Mouse (Mus musculus): ENCODE results near the gene Gm20532. TPM values are rescaled to one million over a fixed set of nuclear protein-coding genes. Genes with fewer than 3 reads are reported as not detected.

Gm20532 gene
- total RNA-seq, 2 experiments from 2014 or later = 0.36 TPM; not detected in 1

DNA sequence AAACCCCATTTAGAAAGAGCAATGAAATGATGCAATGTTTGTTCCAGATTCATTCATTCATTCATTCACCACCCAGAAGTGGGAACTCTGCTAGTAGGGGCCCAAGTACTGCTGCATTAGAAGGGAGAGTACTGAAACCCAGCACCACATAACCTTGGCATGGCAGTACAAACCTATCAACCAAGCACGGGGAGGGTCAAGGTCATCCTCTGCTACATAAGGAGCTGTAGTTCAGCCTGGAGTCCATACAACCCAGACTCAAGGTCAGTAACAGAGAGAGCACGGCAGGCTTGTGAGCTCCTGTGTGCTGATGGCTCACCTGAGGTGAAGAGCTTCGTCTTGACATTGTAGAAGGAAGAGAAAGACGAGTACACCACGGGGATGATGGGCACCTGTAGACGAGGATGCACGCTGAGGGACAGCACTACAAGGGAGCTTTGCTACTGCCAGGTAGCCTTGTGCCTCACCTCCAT lies 8.1 kb downstream of the Gm20532 start:
- intact Hi-C loops (cut with DNase I) = no loop called here
- no peak for DNase-seq

DNA sequence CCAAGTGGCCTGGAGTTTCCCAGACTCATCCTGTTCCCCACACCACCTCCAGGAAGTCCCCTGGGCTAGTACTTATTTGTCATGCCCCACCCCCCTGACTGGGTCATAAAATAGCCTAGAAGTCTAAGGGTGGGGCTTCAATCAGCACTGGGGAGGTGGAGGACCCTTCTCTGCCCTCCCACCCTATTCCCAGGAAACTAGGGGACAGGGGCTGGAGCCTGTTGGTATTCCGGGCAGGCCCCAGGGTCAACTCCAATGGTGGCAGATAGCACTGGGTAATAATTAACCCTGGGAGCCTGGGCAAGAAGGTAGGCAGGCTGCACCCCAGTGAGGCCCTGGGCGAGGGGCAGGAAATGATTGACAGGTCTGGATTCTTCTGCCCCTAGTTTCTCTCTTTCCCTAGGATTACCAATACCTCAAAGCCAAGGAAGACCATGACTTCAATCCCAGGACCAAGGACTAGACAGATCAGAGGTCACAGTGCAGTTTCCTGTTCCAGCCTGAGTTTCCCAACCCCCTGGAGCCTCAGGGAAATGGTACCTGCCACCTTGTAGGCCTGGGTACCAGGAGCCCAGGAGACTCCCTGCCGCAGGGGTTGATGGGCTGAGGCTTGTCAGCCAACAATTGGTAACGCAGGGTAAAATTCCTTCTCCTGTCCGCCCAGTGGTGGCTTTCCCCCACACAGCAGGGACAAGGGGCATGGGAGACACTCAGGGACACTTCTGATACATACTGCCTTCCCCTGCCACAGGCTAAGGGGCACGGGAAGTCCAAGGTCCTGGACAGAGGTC lies 8.7 kb downstream of the Gm20532 start:
- intact Hi-C loops (cut with DNase I) = no loop called here

DNA sequence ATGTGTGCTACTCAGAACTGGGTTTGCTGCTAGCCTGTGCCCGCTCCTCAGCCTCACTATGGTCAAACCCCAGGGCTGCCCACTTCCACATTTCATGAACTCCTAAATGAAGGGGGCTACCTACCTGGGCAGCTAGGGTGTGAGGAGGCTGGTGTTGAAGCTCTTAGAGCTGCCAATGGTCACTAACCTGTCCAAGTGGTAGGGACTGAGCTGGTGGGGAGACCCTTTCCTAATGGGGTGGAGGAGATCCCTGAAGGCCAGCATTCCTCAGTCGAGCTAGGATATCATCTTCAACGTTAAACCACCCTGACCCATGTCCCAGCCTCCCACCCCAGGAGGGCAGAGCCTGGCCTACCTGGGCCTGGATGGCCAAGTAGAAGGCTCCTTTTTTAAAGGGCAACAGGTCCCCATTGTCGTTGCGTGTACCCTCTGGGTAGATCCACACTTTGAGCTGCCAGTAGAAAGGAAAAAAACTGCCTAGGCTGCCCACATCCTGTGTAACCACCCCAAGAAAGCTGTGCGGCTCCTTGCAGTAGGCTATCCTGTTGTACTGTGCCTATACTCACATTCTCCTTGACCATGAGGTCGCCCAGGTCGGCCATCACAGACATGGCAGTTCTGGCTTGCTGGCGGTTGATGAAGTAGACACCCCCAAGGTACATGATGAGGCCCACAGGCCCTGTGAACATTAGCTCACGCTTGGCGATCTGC lies 9.4 kb downstream of the Gm20532 start:
- intact Hi-C loops (cut with DNase I) = no loop called here
- peak in 1 of 2 experiments; percentile 37 for DNase-seq

More for the DNA sequence above, 8.7 kb downstream of the Gm20532 start:
- peak in 1 of 2 experiments; percentile 52 for DNase-seq

DNA sequence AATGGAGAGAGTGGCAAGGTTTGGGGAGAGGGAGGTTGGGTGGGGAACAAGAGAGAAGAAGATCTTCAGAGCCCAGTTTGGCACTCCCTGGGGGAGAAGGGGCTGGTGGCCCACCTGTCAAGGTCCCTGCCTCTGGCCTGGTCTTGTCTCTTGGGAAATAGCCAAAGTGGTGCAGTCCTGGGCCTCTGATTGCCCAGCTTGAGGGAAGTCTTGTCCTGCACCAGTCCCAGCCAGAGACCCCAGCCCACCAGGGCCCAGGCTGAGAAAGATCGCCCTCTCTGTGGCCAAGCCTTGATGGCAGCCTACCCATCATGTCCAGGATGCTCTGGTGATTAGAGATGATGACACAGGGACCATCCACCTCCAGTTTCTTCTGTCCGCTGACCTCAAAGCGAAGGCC lies 10.5 kb downstream of the Gm20532 start:
- intact Hi-C loops (cut with DNase I) = no loop called here
- DNase-seq = no peak

DNA sequence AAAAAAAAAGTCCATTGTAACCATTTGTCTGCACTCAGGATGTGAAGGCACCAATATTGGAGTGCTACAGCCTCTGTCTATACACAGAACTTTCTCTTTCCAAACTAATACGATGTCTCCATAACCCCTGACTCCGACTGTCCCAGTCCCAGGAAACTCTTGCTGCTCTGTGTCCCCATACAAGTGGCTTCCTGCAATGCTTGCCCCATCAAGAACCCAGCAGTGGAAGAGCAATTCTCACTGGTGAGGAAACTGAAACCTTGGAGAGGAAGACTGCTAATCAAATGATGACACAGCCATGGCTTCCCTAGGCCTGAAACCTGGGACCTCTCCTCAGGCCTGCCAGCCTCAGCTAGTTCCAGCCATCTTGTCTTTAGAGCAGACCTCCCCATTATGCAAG lies 11.4 kb downstream of the Gm20532 start:
- intact Hi-C loops (cut with DNase I) = no loop called here
- no peak for DNase-seq

DNA sequence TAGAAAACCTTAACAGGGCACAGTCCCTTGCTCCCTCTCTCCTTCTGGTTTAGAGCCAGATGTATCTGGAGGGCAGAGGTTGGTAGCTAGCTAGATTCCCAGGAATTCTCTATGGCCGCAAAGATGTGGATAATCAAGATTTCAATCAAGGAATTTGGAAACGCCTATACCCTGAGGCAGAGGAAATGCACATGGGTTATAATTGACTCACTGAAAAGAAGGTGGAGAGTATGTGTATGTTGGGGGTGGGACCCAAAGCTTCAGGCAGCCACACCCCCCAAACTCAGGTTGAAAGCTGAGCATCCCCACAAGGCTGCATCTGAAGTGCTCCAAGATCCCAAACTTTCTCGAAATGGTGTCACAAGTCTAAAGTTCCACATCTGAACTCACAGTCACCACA lies 12.0 kb downstream of the Gm20532 start:
- DNase-seq = no peak
- intact Hi-C loops (cut with DNase I) = no loop called here

DNA sequence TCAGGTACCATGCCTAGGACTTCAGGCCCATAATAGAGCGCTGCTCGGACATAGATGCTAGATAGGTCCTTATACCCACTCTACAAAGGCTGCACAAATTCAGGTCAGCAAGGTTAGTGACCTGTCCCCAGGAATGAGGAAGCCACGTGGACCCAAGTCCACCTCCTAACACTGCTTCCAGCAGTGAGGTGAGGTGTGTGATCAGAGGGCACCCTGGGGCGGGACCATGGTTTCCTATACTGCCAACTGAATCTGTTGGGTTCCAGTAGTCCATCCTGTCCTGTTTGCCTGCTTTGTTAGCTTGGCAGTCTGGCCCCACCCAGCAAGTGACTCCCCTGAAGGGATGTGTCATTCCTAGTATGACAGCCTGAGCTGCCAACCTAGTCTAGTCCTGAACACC lies 13.5 kb downstream of the Gm20532 start:
- DNase-seq = no peak
- intact Hi-C loops (cut with DNase I) = no loop called here

DNA sequence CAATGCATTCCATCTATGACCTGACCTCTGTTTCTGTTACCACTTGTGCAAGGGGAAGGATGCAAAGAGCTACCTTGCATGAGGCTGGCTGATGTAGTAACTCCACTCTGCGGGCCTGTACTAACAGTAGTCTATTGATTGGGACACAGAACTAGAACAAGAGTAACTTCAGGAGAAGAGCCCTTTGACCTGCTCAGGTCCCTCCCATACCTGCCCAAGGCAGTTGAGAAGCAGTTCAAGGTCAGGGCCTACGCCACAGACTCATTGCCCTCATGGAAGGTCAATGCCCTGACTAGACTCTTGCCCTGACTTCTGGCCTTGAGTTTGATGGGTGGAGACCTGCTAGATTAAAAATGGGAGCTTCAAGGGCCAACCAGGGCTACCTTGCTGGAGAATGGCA lies 14.2 kb downstream of the Gm20532 start:
- intact Hi-C loops (cut with DNase I) = no loop called here
- DNase-seq = no peak

DNA sequence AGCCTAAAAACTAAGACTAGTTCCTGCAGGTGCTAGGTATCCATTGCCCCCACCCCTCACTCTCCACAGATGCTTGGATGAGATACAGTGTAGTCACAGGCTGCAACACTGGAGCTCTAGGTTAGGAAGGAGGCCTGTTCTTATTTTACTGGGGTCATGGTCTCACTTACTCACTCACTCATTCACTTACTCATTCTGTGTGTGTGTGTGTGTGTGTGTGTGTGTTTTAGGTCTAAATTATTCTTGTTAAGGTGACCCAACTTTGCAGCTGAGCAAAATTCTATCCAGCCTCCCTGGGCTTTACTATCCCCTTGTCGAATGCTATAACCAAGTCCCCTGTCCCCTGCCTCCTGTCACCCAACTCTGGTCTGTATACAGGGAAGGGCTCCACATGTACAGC lies 15.2 kb downstream of the Gm20532 start:
- intact Hi-C loops (cut with DNase I) = no loop called here
- no peak for DNase-seq

DNA sequence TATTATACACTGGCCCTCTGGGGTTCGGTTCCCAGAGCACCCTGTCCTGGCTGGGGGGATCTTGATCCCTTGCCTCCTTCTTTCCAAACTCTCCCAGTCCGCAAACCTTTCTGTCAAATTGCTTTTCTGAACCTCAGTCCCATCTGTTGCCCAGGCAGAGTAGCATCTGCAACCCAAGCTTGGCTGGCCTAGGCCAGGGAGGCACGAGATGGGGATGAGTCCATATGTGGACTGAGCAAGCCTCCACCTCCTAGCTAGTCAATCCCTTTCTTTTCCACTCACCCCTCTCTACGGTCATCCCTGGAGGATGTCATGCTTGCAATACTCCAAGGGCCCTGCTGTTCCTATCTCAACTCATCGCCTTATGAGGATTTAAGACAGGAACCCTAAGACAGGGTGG lies 16.2 kb downstream of the Gm20532 start:
- intact Hi-C loops (cut with DNase I) = loop anchor here (1.0 kb wide), 1 partner anchor 38 kb away; no protein-coding TSS in a partner anchor
- no peak for DNase-seq

DNA sequence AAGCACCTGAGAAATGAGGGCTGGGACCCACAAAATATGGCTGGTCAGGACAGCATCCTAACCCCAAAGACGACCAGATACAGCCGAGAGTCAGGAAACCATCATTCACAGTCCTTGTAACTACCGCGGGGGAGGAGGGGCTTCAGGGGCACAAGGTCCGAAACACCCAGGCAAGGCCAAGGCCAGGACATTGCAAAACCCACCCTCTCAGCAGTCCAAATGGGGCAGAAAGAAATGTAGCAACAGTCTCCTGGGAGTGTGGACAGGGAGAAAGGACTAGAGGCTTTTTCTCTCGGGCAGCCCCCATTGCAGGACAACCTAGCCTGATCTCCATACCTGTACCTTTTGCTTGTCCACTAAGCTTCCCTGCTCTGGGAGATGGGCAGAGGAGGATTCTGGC lies 16.7 kb downstream of the Gm20532 start:
- intact Hi-C loops (cut with DNase I) = loop anchor here (1.0 kb wide), 1 partner anchor 37 kb away; no protein-coding TSS in a partner anchor
- no peak for DNase-seq

DNA sequence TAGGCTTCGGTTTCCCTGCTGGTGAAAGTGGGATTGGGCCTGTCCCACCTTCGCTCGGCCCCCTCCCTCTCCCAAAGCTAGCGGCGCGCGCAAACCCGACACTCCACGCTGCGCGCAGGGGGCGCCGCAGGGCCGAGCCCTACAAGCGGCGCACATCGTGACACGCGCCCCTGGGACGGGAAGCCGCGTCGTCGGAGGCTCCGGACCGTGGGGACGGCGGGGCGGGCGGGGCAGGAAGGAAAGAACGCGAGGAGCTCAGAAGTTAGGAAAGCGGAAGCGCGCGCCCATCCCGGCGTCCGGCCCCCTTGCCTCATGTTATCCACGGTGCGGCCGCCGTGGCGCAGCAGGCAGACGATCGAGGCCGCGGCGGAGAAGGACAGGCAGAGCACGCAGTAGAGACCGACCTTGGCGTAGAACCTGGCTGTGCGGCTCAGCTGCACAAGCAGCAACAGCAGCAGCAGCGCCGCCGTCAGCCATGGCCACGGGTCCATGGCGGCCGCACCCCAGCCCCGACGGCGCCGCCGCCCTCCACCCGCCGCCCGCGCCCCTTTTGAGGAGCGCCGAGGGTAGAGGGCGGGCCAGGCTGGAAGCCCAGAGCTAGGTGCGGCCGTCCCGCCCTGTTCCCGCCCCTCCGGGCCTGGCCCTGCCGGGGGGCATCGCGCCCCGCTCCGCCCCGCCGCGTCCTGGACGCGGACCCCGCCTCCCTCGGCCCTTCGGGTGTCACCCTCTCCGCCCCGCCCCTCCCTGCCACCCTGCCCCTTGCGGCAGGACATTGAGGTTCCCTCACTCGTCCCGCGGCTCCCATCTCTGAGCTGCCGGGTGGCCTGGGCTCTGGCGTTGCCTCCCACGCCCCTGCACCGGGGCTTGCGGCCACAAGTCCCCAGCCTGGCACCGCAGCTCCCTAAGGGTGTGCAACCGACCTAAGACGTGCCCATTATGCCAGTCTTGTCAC lies 17.6 kb downstream of the Gm20532 start, which contains the start of gene Agpat2:
Agpat2 (minus strand) TSS at position 698 of the 952 bp plus-strand sequence.
- intact Hi-C loops (cut with DNase I) = loop anchor here (1.0 kb wide), 1 partner anchor 36 kb away; no protein-coding TSS in a partner anchor
- DNase-seq = peak; percentile 86 to 87

DNA sequence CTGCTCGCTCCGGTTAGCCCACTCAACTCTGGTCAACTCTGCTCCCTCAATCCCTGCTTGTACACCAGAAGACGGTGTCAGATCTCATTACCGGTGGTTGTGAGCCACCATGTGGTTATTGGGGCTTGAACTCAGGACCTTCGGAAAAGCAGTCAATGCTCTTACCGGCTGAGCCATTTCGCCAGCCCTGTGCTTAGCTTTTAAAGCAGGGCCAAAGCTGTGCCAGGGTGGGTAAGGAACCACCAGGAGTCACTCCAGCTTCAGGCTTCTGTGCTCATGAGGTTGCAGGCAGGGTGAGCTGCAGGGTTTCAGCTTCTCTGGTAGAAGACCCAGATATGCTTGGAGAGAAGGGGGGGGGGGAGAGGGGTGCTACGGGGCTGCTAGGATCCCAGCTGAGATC lies 18.9 kb downstream of the Gm20532 start:
- no peak for DNase-seq
- intact Hi-C loops (cut with DNase I) = no loop called here

DNA sequence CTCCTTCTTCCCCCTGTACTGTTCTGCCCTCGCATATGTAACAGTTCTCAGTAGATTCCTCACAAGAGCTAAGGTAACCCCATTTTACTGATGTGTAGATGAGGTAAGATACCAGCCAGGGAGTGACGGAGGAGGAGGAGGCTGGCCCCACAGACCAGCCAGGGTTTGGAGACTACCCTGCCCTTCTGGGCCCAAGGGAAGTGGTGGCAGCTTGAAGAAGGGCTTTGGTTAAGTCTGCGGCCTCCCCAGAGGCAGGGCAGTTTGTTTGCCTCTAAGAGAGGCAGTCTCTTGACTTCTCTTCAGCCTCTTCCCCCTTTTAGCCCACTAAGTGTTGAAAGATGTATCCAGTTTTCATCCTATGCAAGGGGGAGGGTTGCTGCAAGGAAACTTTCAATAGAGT lies 20.1 kb downstream of the Gm20532 start:
- intact Hi-C loops (cut with DNase I) = no loop called here

DNA sequence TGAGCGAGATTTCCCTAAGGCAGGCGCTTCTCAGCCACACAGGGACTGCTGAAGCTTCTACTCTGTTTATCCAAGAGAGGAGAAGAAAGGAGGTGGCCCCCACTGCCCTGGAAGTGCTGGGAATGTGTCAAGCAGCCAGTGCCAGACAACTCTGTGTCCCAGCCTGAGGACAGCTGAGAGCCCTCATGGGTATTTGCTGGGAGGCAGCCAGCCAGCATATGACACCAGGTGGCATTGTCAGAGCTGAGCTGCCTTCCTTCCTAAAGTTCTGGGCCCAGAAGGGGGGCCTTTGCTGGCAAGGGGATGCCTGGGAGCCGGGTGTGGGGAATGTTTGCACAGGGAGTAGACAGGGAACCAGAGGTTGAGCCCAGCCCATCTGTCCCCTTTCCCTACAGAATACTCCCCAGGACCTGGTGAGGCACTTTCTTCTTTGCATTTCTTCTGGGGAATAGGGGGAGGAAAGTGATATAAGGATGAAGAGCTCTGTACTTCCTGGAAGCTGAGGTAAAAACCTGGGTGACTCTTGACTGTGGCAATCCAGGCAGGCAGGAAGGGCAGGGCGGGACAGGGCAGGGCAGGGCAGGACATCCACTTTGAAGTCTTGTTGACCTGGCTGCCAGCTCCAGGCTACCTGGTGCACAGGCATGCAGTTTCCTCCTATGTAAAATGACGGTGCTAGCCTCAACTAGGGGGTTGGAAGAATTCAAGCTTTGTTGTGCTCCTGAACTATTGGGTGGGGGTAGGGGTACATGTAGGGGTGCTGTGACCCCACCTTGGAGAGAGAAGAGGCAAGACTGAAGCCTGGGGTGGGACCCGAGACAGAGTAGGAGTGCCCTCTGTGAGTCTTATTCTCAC lies 20.8 kb downstream of the Gm20532 start:
- intact Hi-C loops (cut with DNase I) = no loop called here
- peak; percentile 85 to 90 for DNase-seq

More for the DNA sequence above, 20.1 kb downstream of the Gm20532 start:
- DNase-seq = no peak

DNA sequence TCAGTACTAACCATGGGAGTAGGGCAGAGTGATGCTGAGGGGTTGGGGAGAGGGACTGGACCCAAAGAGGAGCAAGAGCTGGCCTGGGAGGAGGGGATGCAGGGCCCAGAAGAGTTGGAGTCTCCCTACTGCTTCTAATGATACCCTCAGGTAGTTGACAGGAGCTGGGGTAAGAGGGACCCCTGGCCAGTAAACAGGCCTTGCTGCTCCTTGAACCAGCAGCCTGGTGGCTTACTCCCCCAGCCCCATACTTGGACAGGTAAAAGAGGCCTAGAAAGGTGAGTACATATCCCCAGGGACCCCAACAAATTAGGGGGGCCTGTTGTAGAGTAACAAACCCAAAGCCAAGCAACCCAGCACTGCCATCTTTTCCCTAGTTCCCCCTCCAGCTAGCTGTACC lies 22.3 kb downstream of the Gm20532 start:
- no peak for DNase-seq
- intact Hi-C loops (cut with DNase I) = no loop called here

DNA sequence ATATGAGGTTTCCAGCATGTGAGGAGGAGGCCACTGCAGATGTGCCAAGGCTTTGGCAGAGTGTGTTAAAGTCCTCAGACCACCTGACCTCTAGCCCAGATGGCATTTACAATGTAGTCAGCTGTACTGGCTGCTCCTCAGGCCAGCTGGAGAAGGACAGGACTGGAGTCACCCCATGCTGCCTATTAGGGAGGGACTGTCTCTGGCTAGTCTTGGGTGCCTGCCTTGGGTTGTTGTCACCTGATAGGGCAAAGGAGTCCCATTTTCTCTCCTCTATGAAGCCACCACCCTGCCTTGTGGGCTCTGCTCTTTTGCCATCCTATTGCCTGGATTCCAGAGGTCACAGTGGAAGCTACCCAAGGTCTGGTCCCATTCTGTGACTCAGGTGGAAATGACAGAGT lies 22.8 kb downstream of the Gm20532 start:
- peak; percentile 81 to 82 for DNase-seq
- intact Hi-C loops (cut with DNase I) = no loop called here

DNA sequence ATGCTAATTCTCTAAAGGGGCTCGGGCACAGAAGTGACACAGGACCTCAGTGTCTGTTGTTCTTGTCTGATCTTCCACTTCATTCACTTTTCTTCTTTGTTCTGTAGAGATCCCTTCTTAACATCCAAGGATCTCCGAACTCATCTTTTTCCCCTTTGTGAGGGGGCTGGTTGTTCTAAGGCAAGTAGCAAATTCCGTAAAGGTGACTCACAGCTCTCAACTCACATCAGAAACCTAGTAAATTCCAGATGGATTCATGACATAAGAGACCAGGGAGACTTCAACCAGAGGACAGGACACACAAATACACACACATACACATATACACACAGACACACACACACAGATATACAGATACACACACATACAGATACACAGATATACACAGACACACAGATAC lies 24.1 kb downstream of the Gm20532 start:
- DNase-seq = no peak
- intact Hi-C loops (cut with DNase I) = no loop called here

DNA sequence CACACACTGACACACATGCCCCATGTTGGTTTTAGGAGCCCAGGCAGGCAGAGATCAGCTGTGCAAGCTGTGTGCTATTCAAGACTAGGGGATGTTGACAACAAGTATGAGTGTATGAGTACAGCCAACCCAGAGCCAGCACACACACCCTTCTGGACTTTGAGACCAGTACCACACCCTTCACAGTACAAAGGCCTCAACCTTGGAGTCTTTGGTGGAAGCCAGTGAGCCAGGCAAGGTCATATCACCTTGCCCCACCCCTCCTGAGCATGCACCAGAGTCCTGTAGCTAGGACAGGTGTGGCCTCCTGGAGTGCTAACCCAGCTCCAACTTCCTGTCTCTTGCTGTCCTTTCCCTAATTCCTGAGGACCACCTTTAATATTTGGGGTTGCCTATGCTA lies 24.6 kb downstream of the Gm20532 start:
- intact Hi-C loops (cut with DNase I) = no loop called here
- no peak for DNase-seq

DNA sequence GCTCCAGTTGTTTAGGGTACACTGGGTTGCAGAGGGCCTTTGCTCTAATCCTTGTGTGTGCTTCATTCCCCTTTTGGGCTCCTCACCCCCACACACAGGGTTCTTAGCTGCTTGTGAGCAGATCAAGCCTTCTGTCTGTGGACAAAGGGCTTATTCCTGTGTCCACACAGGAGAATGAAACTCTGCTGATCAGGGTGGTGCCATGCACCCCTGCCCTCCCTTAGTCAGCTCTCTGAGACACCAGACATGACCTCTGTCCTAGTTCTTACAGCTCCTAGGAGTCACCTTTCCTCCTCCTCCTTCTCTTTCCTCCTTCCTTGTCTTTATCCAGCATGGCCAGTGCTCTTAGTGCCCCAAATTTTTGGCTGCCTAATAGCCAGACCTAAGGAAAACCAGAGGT lies 25.5 kb downstream of the Gm20532 start:
- intact Hi-C loops (cut with DNase I) = no loop called here
- DNase-seq = no peak
